Mouse (Mus musculus) testis, postnatal 14 days (tissue): ENCODE data around the gene Slc40a1.

ENCODE experiments used
- DNase-seq: peaks from one replicate; pipeline ENCODE4 v3.0.0; 2021; ENCODE audit warnings: low spot score

Slc40a1 gene

GRCm38 (mm10) chr1:45883378-45883777 is 42.9 kb downstream of the Slc40a1 start:
- DNase-seq, result no peak

- DNase-seq, result no peak
These were observed 44.2 kb downstream of the Slc40a1 start for GRCm38 (mm10) chr1:45882076-45882475.

GRCm38 (mm10) chr1:45881228-45881832 is 45.0 kb downstream of the Slc40a1 start:
- no peak for DNase-seq

- DNase-seq, result no peak
These were observed 48.9 kb downstream of the Slc40a1 start for GRCm38 (mm10) chr1:45877463-45877862.

- DNase-seq, result no peak
These were observed 49.7 kb downstream of the Slc40a1 start for GRCm38 (mm10) chr1:45876450-45877198.

GRCm38 (mm10) chr1:45875640-45876039 is 50.7 kb downstream of the Slc40a1 start:
- DNase-seq, result no peak

- DNase-seq, result no peak
These were observed 53.1 kb downstream of the Slc40a1 start for GRCm38 (mm10) chr1:45873250-45873649.

GRCm38 (mm10) chr1:45868479-45869137 is 57.7 kb downstream of the Slc40a1 start:
- no peak for DNase-seq

- DNase-seq, result no peak
These were observed 58.3 kb downstream of the Slc40a1 start for GRCm38 (mm10) chr1:45868050-45868449.

- no peak for DNase-seq
These were observed 59.9 kb downstream of the Slc40a1 start for GRCm38 (mm10) chr1:45866288-45867018.

GRCm38 (mm10) chr1:45865727-45866126 is 60.6 kb downstream of the Slc40a1 start:
- no peak for DNase-seq

GRCm38 (mm10) chr1:45865316-45865715 is 61.0 kb downstream of the Slc40a1 start:
- DNase-seq, result no peak

- DNase-seq, result no peak
These were observed 61.7 kb downstream of the Slc40a1 start for GRCm38 (mm10) chr1:45864564-45865014.

GRCm38 (mm10) chr1:45863641-45864040 is 62.7 kb downstream of the Slc40a1 start:
- no peak for DNase-seq

- no peak for DNase-seq
These were observed 65.2 kb downstream of the Slc40a1 start for GRCm38 (mm10) chr1:45861162-45861561.

- DNase-seq, result no peak
These were observed 66.0 kb downstream of the Slc40a1 start for GRCm38 (mm10) chr1:45860349-45860748.
